Comparison of ENCODE assay signal across 10 mouse cellular contexts in the genomic region with DNA sequence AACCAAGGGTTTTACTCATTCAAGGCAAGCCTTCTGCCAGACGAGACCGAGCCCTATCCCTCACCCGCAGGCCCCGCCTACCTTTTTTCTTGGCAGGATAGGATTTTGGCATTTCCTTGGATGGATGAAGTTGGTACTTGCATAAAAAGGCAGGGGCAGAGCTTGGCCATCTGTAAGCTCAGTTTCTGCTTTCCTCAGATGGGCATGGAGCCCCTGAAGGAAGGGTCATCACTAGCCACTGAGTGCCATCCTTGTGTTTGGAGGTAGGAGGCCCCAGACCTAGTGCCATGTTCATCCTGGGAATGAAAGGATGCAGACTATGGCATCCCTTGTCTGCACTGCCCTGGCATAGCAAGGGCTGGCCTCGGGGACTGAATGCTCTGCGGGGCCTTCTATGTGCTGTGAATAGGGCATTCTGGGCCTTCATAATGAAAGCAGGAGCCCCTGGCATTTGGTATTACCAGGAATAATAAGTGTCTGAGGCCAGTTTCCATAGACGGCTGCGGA. TPM values are rescaled to one million over a fixed set of nuclear protein-coding genes. Genes with fewer than 3 reads are reported as not detected.
DNase-seq lines count a peak whose midpoint lies in the region; ATAC-seq and TF ChIP-seq lines count a peak whose summit lies in the region.
"Had no signal": no experiment of that assay in that cellular context is flagged by ENCODE, and none has a peak within 500 bp of the region (broad histone marks: within the 10 kb centered on the region; RNA-seq: fewer than 3 reads in every experiment).

No protein-coding gene starts in this region.

- peak overlapping the region; percentile 34; the same call in 1 of the 2 replicates for H3K4me3 ChIP-seq in G1E (ENCODE audit: low read depth, low read length)
- H3K4me3 ChIP-seq: midbrain, embryonic 12.5 days had no signal

- H3K27me3 ChIP-seq in G1E (ENCODE audit: insufficient read depth, low read length): no peaks in the 10 kb centered on the region
- H3K27me3 ChIP-seq: midbrain, embryonic 12.5 days had no signal

- H3K9me3 ChIP-seq in G1E (replicated peaks): no peaks in the 10 kb centered on the region
- H3K9me3 ChIP-seq: midbrain, embryonic 12.5 days had no signal

- intact Hi-C loops in left cerebral cortex, postnatal 25 days (cut with DNase I): no loop called here

- no peak for TF ChIP-seq CTCF in G1E (IDR thresholded peaks at IDR 0.05; ENCODE audit: low read depth, low read length)

- peak; percentile 11 for DNase-seq in gastrocnemius, postnatal 25 days
- DNase-seq in gastrocnemius, postnatal 10 days: no peak
- no peak for DNase-seq in G1E (ENCODE audit: low spot score)
- peak; percentile 54 for DNase-seq in brain, embryonic 18.5 days (ENCODE audit: low read depth, low spot score)
- peak; percentile 47 to 71 for DNase-seq in left cerebral cortex, postnatal 25 days (ENCODE audit: low spot score in 2 of 2)
- DNase-seq in T-cell, adult 2 months (ENCODE audit: low spot score): no peak
- DNase-seq in thymus, postnatal 25 days: no peak
- no peak for DNase-seq in embryo, embryonic 10 days (ENCODE audit: low spot score)
- DNase-seq: heart, postnatal 14 days had no signal

- no peak for ATAC-seq in G1E (ENCODE audit: extremely low read depth, insufficient number of reproducible peaks, low FRiP score, poor library complexity, severe bottlenecking)

- H3K36me3 ChIP-seq in G1E (replicated peaks): peaks cover 65% of the 10 kb centered on the region
- H3K36me3 ChIP-seq: midbrain, embryonic 12.5 days had no signal

- peaks cover 84% of the 10 kb centered on the region for H3K4me1 ChIP-seq in G1E (ENCODE audit: insufficient read depth, low read depth, low read length)
- H3K4me1 ChIP-seq: midbrain, embryonic 12.5 days had no signal

RNA-seq across cellular contexts. Expression of a gene that starts 11.7 kb away (rescaled TPM):
- total RNA-seq in gastrocnemius, postnatal 25 days (2021): 1 to 10 TPM; 3.9 to 9.1 TPM
- 1 to 10 TPM; 4.8 to 7.2 TPM for total RNA-seq in gastrocnemius, postnatal 10 days (2021)
- 64.1 and 69.5 TPM in 2 replicates for total RNA-seq in G1E (2014; fragmentation: Nextera tagmentation)
- total RNA-seq in G1E (2017): 21.8 and 26.0 TPM in 2 replicates
- 10.7 and 13.1 TPM in 2 replicates for polyA plus RNA-seq in G1E (2012)
- 10 to 100 TPM; 22.0 to 24.2 TPM for total RNA-seq in left cerebral cortex, postnatal 25 days (2021)

Comparison
In these comparisons a context has a peak if more than half of its experiments do, and no peak if none do; other contexts are left out.
1. DNase-seq: peak in gastrocnemius, postnatal 25 days (single experiment), brain, embryonic 18.5 days (single experiment) and left cerebral cortex, postnatal 25 days (2 of 2); none in gastrocnemius, postnatal 10 days (single experiment), G1E (single experiment), T-cell, adult 2 months (single experiment), thymus, postnatal 25 days (single experiment) and embryo, embryonic 10 days (single experiment).